Mouse (Mus musculus) c-Kit-positive CD71-positive TER-119-negative erythroid progenitor cells, embryonic 14.5 days (primary cell): Measurements from ENCODE around the gene Rabgap1l.
"Not testable (repeated sequence)": the region's sequence is repeated elsewhere in the genome, so short reads cannot be mapped to it uniquely, and the experiment has no call there.

ENCODE experiments used
- DNase-seq: peaks from one replicate; pipeline ENCODE4 v3.0.0-alpha.2; 2013; ENCODE audit warnings: low read depth

The Rabgap1l gene

DNA sequence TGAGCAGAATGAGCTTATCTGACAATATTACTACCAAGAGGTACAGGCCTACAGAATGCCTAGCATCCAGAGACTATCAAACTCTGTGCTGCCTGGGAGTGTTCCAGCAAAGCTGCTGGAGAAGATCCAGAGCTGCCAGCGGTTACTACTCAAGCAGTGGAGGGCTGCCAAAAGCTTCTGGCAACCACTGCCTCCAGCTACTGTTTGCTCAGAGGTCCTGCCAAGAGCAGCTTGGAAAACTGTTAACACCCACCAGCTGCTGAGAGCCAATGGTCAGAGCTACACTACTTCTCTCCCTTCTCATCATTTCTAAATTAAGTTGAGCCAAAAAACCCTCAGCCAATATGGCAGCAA, 99.9 kb downstream of the Rabgap1l start:
- DNase-seq, result no peak

DNA sequence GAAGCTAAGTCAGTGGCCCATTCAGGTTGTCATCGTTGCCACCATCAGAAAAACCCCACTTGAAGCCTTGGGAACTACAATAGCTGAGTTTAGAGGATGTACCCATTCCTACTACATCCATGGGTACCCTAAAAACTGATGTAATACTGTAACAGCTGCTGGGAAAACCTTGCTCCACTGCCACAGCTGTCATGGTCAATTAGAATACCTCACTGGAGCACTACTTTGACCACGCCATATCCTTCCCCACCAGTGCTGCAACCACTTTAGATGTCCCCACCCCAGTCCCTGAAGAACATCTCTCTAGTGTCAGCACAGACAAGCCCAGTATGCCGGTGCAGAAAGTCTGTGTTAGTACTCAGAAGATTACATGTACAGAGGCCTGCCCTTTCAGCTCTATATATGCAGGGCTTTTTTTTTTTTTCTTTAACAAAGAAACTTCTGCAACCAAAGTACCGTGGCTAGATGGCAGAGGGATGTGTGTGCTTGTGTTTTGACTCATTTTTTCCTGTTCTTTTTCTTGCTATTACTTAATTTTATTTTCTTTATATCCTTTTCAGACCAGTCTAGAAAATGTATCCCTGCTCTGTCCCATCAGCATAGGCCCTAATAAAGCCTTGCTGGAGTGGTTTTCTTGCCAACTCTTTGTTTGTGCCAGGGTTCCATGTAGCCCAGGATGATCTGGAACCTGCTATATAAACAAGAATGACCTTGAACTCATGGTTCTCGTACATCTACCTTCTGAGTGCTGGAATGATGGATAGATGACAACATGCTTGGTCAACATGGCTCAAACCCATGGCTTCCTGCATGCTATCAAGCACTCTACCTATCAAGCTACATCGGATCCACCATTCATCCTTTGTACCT, 100.6 kb downstream of the Rabgap1l start:
- no peak for DNase-seq

DNA sequence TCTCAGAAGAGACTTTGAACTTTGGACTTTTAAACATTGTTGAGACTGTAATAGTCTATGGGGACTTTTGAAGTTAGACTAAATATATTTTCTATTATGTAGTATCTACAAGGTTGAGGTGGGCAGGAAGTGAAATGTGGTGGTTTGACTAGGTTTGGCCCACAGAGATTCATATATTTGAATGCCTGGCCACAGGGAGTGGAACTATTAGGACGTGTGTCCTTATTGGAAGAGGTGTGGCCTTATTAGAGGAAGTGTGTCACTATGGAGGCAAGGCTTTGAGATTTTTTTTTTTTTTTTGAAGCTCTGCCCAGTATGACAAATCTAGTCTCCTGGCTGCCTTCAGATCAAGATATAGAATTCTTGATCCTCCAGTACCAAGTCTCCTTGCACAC, 101.8 kb downstream of the Rabgap1l start:
- no peak for DNase-seq

DNA sequence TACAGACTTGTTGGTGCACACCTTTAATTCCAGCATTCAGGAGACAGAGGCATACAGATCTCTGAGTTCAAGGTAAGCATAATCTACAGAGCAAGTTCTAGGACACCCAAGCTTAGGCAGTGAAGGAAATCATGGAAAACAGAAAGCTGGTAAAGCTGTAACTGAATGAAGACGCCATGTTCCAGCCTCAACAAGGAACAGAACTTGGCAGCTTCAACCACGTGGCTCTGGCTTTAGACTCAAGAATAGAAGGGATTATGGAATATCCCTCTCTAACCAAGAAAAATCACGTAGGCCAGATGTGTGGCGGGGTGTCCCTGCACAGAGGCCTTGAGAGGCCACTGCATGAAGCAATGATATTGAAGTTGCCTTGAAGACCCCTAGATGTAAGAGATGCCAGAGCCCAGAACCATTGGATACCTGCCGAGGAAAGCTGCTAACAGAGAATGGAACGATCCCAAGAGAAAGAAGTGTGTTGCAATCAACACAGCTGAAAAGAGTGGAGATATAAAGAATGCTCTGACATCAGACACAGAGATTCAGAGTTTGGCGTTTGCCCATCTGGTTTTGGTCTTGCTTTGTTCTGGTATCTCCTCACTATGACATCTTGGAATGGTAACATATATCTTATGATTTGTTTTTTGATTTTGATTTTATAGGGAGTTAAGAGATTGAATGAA, 102.4 kb downstream of the Rabgap1l start:
- DNase-seq, result no peak

DNA sequence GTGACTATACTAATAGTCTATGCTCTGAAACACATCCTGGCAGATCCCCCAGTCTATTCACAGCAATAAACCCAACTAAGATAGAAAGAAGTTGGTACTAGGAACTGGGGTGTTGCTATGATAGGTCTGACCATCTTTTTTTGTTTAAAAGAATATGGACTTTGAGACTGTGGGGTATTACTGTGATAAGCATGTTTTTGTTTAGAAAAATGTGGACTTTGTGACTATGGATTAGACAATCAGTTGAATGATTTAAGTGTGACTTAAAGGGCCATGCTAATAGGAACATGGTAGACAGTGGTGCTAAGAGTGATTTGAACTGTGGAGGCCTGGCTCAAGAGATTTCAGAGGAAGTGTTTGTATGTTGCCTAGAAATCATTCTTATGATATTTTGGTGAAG, 103.5 kb downstream of the Rabgap1l start:
- no peak for DNase-seq

DNA sequence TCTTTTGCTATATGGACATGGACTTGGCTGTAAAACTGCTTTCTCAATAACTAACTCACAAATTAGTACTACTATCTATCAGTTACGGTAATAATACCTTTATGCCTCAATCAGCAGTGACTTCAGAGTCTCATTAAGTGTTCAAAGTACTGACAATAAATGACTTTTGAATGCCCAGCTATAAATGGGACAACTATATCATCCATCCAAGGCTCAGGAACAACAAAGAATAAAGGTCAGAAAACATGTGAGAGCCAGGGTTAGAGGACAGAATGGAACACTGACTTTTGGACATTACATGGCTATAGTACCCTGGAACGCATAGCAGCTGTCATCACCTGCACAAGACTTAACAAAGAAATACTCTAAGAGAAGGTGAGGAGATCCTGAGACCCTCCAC, 108.8 kb downstream of the Rabgap1l start:
- no peak for DNase-seq

DNA sequence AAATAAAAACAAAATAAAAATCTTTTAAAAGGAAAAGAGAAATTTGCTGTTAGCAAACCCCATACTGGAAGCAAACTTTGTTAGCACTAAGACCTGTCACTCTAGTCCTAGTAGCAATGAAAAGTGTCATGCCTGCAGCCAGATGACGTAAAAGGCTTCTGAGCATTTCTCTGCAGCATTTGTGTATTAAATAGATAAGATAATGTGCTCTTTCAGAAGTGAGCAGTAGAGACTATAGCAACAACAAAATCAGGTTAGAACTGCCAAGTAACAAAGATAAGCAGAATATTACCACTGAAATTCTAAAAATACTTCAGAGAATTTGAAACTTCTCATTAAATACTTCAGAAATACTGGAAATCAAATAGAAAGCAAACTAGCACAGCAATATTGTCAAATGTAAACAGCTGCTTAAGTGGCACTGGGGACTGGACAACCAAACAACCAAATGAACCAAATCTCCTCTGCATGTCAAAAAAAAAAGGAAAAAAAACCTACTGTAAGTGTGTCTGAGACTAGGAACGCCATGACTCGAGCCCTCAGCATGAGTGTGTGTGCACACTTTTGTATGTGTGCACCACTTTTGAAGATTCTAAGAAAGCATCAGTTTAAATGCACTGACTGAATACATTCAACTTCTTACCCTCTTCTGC, 111.5 kb downstream of the Rabgap1l start:
- peak; percentile 63 for DNase-seq

DNA sequence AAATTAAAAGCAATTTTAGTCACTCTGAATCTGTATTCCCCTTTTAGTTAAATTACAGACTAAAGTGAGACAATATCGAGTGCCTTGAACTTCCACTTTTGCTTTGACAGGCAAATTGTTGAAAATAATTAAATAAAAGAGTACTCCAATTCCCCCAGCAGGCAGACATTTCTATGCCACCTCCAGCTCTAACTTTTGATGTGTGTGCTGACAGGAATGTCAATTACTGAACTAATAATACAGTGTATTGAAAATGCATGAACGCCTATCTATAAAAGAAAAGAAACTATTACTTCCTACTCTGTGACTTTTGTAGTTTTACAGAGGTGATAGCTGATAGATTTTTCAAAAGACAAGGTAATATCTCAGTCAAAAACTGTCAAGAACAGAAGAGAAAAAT, 118.2 kb downstream of the Rabgap1l start:
- DNase-seq, result no peak

DNA sequence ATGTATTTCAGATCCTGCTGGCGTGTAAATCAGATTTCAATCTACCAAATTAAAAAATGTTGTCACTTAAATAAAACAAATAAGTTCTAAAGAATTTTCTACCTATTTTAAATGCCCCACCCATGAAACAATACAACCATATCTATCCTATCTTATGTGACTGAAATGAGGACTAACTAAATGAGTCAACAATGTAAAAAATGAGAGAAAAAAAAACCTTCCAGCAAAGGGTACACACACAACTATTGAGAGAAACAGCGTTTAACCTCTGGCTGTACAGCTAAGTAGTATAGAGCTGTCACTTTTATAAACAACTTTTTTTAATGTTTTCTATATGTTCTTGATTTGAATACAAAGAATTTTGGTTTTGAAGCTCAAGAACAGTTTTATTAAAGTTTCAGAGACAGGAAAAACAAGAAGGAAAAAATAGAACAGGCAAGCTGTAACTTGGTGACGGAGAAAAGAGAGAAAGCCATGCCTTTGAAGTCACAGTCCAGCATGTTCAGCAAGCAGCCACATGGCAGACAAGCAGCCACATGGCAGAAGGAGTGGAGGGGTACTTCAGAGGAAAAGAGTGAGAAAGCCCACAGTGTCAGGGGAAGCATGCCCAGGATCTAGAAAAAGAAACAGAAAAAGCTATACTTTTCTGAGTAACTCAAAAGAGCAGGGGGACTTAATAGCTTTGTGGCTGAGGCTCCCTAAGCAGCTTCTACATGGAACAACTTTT, 120.8 kb downstream of the Rabgap1l start:
- DNase-seq, result no peak

DNA sequence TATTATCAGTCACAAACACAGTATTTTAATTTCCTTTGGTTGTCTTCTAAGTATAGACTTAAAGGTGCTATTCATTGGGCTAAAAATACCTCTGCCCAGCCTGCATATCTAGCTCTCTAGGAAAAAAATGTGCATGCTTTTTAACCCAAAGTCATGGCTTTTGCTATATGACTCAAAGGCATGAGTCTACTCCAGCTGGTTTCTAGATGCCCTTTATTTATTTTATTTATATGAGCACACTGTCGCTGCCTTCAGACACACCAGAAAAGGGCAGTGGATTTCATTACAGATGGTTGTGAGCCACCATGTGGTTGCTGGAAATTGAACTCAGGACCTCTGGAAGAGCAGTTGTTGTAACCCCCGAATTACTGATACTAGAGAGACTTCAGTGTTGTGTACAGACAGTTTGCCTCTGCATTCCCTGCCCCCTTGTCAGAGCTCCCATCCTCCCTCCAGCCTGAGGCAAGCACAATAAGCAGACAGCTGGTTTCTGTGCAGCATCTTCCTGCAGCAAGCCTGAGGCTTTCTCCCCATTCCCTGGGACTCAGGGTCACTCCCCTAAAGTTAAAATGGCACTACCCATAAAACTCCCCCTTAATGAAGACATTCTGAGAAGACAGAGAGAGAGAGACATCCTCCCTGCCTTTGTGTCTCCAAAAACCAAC, 137.1 kb downstream of the Rabgap1l start:
- DNase-seq, result no peak

DNA sequence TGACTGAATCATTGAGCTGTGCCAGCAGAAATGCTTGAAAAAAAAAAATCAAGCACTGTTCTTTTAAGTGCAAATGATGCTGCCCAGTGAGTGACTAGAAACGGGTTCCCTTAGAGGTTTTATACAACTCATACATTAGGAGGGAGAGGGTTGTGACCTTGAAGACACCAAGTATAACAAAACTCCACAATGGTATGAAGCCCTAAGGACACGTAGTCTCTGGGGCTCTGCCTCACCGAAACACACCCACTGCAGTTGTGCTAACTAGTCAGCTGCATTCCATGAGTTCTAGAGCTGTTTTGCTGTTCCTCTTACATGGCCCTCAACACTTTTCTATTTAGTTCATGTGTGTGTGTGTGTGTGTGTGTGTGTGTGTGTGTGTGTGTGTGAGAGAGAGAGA, 141.3 kb downstream of the Rabgap1l start:
- no peak for DNase-seq

DNA sequence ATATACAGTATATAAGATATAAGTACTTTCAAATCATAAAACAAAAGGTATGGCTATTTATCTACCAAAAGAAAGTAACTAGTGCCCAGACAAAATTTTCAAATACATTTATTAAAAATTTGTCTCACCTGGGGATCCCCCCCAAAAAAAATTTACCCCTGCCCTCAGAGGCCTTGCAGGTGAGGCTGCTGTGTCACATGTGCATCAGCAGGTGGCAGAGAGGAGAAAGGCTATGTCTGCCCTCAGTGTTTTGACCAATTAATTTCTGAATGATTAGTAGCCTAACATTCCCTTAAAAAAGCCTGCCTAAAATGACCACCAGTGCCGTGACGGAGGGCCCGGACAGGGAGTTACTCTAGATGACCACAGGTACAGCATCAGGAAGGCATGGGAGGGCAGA, 147.6 kb downstream of the Rabgap1l start:
- DNase-seq, result no peak

DNA sequence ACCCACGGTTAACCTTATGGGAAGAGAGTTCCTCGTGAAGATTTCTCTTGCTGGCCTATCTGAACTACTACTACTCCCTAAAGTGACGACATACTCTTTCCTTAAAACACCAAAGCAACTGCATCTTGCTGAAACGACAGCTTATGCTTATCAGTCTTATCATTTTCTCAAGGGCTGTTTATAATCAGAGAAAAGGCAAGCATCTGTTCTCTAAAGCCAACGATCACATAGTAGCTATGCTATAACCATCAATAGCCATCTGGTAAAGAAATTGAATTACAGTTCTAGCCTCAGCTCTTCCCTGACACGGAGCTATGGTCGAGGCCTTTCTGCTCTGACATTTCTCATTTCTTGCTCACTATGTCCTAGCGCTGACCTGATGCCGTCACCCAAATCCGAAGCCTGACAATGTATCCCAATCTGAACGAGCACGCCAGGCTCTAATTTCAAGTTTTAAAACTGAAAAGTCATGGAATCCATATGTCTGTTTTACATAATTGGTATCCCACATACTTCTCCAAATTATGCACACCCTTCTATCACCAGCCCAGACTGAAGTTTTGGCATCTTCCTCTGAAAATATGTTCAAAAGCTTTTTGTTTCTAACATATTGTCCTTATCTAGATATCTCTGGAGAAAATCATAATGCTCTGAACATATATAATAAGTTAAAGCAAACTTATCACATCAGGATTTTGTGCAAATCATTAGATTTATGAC, 164.6 kb downstream of the Rabgap1l start:
- DNase-seq, result peak; percentile 2

DNA sequence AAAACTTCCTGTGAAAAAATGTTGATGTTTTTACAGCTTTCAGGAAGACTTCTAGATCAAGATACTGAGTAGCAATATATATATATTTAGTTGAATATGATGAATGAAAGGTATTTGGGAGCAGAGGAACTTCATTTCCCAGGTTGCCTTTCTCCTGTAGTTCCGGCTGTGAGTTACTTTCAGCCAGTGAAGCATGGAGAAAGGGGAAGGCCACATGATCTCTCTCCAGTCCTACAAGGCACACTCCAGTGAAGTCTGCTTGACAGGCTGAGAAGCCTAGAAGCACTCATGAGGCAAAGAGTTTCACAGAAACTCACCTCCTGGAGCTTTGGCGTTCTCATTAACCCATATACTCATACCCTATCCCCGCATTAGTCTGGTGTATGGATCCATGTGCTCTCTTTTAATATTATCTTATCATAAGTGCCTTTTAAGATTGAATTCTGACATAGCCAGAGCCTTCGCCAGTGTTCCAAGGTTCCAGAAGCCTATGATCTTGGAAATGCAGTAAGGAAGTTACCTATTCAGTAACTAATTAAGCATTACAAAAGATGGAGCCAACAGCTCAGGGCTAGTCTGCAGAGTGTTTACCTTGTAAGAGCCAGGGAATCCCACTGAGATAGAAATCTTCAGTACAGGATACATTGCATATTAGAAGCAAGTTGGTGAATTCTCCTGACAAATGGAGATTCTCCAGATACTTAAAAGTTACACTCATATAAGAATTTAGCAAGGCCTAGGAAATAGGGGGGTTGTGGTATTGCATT, 168.5 kb downstream of the Rabgap1l start:
- DNase-seq, result not testable (repeated sequence)

DNA sequence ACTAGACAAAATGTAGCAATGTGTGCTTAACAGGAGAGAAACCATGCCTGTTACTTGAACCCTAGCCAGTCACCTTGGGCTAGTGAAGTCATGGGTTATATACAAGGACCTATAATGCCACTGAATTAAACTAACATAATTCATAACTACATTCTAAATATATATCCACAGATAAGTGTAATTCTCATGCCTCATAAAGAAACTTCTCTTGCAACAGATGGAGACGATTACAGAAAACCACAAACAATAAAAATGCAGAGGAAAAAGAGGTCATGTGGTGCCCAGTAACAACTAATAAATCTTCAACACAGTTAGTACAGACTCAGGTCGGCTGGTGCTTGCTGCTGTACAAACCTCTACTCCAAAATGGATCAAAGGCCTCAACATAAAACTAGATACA, 174.8 kb downstream of the Rabgap1l start:
- no peak for DNase-seq

DNA sequence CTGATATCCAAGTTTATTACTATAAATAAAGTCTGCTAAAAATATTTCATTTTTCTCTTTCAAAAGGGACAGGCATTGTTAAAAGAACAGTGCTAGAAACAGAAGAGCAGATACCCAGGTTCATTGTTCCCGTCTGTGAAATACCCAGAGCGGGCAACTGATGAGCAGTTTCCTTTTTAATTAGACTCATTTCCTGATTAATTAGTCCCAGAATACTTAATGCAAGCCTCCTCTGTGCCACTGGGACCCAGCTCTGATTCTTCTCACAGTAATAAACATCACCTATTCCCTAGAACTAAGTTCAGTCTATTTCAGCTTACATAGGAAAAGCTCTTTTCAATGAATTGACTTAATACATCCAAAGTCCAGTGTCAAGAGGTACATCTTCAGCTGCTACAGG, 186.6 kb downstream of the Rabgap1l start:
- no peak for DNase-seq

DNA sequence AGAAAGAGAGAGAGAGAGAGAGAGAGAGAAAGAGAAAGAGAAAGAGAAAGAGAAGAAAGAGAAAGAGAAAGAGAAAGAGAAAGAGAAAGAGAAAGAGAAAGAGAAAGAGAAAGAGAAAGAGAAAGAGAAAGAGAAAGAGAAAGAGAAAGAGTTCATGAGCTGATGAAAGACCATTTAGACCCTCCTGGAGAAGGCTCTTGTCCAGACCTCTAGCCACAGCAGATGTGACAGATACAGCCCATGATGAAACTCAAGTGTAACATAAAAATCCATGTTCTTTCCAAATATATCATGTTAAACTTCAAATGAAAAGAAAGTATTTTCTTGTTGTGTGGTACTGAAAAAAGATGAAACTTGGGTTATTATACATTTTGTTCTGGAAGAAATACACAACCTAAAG, 189.7 kb downstream of the Rabgap1l start:
- not testable (repeated sequence) for DNase-seq

DNA sequence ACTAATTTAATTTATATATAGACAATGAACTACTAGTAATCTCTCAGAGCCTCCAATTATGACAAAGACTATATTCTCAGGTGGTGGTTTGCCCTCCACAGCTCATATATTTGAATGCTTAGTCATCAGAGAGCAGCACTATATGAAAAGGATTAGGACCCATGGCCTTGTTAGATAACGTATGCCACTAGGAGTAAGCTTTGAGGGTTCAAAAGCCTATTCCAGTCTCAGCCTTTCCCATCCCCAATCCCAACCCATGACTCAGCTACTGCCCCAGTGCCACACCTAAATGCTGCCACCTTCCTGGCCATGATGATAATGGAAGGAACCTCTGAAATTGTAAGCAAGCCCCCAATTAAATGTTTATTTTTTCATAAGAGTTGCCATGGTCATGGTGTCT, 195.6 kb downstream of the Rabgap1l start:
- no peak for DNase-seq

DNA sequence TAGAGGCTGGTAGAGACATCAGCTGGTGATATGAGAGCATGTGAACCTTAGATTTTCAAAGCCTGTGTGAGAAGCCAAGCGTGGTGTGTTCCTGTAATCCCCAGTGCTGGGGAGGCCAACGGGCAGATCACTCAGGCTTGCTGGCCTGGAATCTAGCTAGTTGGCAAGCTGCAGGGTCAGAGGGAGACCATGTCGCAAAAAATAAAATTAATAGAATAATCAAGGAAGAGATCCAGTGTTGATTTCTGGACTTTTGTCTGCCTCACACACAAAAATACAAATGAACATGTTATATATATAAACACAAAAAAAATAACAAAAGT, 196.1 kb downstream of the Rabgap1l start:
- DNase-seq, result no peak

DNA sequence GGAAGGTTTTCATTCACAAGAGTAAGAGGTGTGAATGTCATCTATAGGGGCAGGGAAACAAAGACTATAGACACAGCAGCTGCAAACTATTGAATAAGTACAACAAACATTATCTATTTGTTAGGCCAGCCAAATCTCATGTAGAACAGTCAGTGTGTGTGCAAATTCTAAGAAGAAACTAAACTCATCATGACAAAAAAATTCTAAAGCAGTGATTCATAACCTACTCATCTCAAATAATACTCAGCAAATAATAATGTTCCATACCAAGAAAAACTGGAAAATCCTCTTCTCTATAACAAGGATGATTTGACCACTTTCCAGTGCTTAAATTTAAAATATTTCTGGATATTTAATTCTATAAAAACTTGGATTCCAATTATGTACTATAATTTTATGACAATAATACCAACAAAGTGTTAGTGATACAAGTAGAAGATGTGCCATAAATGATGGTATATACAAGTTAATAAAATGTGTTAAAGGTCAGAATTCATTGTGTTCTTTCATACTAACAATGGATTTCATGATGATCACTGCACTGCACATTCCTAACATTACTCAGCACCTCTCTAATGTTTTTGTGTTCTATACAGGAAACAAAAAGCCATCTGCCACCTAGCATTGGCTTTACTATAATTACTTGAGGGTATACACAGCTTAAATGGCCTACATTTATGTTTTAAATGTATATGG, 196.6 kb downstream of the Rabgap1l start:
- no peak for DNase-seq
